Comparison of ENCODE assay signal across 9 mouse cellular contexts in the genomic region with DNA sequence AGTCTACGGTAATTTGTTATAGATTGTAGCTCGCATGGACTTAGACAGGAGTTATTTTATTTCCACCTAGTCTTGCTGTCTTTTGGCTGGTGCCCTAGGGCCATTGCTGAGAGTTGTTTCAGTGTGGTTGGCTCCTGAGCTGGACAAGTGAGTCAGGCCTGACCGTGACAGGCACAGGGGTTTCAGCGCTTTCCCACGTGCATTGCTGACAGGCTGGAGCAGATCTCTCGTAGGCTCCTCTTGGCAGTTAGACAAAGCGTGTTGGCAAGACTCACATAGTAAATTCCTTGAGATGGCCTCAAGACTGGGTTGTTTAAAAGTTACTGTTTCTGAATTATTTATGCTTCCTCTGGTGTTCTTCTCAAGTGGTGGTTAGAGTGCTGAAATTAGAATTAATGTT.
DNase-seq lines count a peak whose midpoint lies in the region; ATAC-seq and TF ChIP-seq lines count a peak whose summit lies in the region.
"Had no signal": no experiment of that assay in that cellular context is flagged by ENCODE, and none has a peak within 500 bp of the region (broad histone marks: within the 10 kb centered on the region; RNA-seq: fewer than 3 reads in every experiment).

No protein-coding gene starts in this region.

- ATAC-seq in forebrain, embryonic 13.5 days, result no peak

- H3K27ac ChIP-seq in gastrocnemius, adult 2 months, result peak overlapping the region; percentile 1; the same call in 1 of the 2 replicates
- no peak overlapping the region for H3K27ac ChIP-seq in forebrain, embryonic 13.5 days
- H3K27ac ChIP-seq: limb, embryonic 15.5 days had no signal

- no peaks in the 10 kb centered on the region for H3K9me3 ChIP-seq in forebrain, embryonic 13.5 days (replicated peaks)
- H3K9me3 ChIP-seq: limb, embryonic 15.5 days had no signal

- no peak overlapping the region for H3K9ac ChIP-seq in forebrain, embryonic 13.5 days
- H3K9ac ChIP-seq: limb, embryonic 15.5 days had no signal

- intact Hi-C loops in gastrocnemius, adult 2 months (cut with DNase I), result no loop called here

- no peak overlapping the region for H3ac ChIP-seq in myocyte (ENCODE audit: control insufficient read depth, insufficient read length)

- H3K79me2 ChIP-seq in myocyte (ENCODE audit: control insufficient read depth, insufficient read depth), result peaks cover 3% of the 10 kb centered on the region

- H3K27me3 ChIP-seq in myocyte (ENCODE audit: control insufficient read depth, insufficient read depth, insufficient read length), result no peaks in the 10 kb centered on the region
- no peaks in the 10 kb centered on the region for H3K27me3 ChIP-seq in forebrain, embryonic 13.5 days
- H3K27me3 ChIP-seq: limb, embryonic 15.5 days had no signal

- DNase-seq in gastrocnemius, adult 2 months, result peak; percentile 28
- DNase-seq in gastrocnemius, adult 18-20 months (ENCODE audit: low spot score), result no peak
- peak; percentile 23 for DNase-seq in MN1 (ENCODE audit: low spot score)
- DNase-seq in cerebellum, postnatal 25 days, result peak; percentile 64 to 75
- peak; percentile 53 to 74 for DNase-seq in kidney, postnatal 25 days
- no peak for DNase-seq in thymus, postnatal 4 days

- WGBS in forebrain, embryonic 13.5 days, result 79% methylated on average over 7 of the region's 7 CpGs

- H3K4me3 ChIP-seq in gastrocnemius, adult 2 months, result no peak overlapping the region
- H3K4me3 ChIP-seq in myocyte, result no peak overlapping the region
- H3K4me3 ChIP-seq in forebrain, embryonic 13.5 days, result no peak overlapping the region
- H3K4me3 ChIP-seq: limb, embryonic 15.5 days had no signal

- TF ChIP-seq CTCF in gastrocnemius, adult 2 months (IDR thresholded peaks at IDR 0.05), result no peak

- H3K4me1 ChIP-seq in forebrain, embryonic 13.5 days, result peaks cover 21% of the 10 kb centered on the region

- TF ChIP-seq POLR2A in myocyte (IDR thresholded peaks at IDR 0.05; ENCODE audit: insufficient read length, low read depth), result no peak

- H3K36me3 ChIP-seq in myocyte (ENCODE audit: control insufficient read depth, insufficient read depth), result no peaks in the 10 kb centered on the region
- no peaks in the 10 kb centered on the region for H3K36me3 ChIP-seq in forebrain, embryonic 13.5 days (ENCODE audit: poor library complexity, severe bottlenecking)
- H3K36me3 ChIP-seq: limb, embryonic 15.5 days had no signal

- H3K4me2 ChIP-seq in myocyte (ENCODE audit: low read depth), result peak overlapping the region; percentile 2
- H3K4me2 ChIP-seq in forebrain, embryonic 13.5 days, result no peak overlapping the region
- H3K4me2 ChIP-seq: limb, embryonic 15.5 days had no signal

TF ChIP-seq in myocyte, 11 proteins besides CTCF, POLR2A, EP300 and RAD21:
- TF ChIP-seq CEBPB (IDR thresholded peaks at IDR 0.05; ENCODE audit: insufficient read depth, poor library complexity, severe bottlenecking) (no peak), TCF3 (IDR thresholded peaks at IDR 0.05; ENCODE audit: insufficient read length, low read depth) (no peak), MYOD1 (IDR thresholded peaks at IDR 0.05; ENCODE audit: control insufficient read depth in 1 of 3, insufficient read length in 2 of 3, low read depth in 2 of 3) (no peak), E2F4 (IDR thresholded peaks at IDR 0.05; ENCODE audit: insufficient read depth) (no peak), TCF12 (IDR thresholded peaks at IDR 0.05; ENCODE audit: insufficient read depth, poor library complexity, severe bottlenecking) (no peak), SRF (IDR thresholded peaks at IDR 0.05; ENCODE audit: control insufficient read depth, insufficient read length, low read depth) (no peak), POLR2AphosphoS2 (IDR thresholded peaks at IDR 0.05; ENCODE audit: insufficient read length, low read depth) (no peak), REST (IDR thresholded peaks at IDR 0.05; ENCODE audit: insufficient read depth, insufficient read length) (no peak), MAX (IDR thresholded peaks at IDR 0.05; ENCODE audit: low read depth) (no peak), MYOG (IDR thresholded peaks at IDR 0.05; ENCODE audit: control insufficient read depth in 1 of 3, insufficient read depth in 1 of 3, insufficient read length in 2 of 3, low read depth in 2 of 3) (no peak), USF1 (IDR thresholded peaks at IDR 0.05; ENCODE audit: low read depth) (no peak)
TF ChIP-seq in myocyte: peak in this region for 0.

Comparison
In these comparisons a context has a peak if more than half of its experiments do, and no peak if none do; other contexts are left out.
1. DNase-seq: peak in gastrocnemius, adult 2 months (single experiment), MN1 (single experiment), cerebellum, postnatal 25 days (2 of 2) and kidney, postnatal 25 days (2 of 2); none in gastrocnemius, adult 18-20 months (single experiment) and thymus, postnatal 4 days (single experiment).